Mouse (Mus musculus) small intestine, adult 2 months (tissue): Measurements from ENCODE around the gene Gucy1b2. TPM values are rescaled to one million over a fixed set of nuclear protein-coding genes. Genes with fewer than 3 reads are reported as not detected.

Experiments used
- H3K27ac ChIP-seq: fragments of 200-500 bp; 2 replicates; pipeline ENCODE4 v1.5.1; 2012; ENCODE audit warnings: low read depth, low read length, control low read depth, inconsistent platforms; ENCODE audit not compliant: insufficient read depth
- H3K27me3 ChIP-seq: fragments of 200-500 bp; 2 replicates; pipeline ENCODE4 v1.6.1; 2012; ENCODE audit warnings: mild to moderate bottlenecking, moderate library complexity, low read length, inconsistent platforms; ENCODE audit not compliant: control insufficient read depth, insufficient read depth
- H3K36me3 ChIP-seq: fragments of 200-500 bp; 2 replicates; pipeline ENCODE4 v1.6.1; 2012; ENCODE audit warnings: mild to moderate bottlenecking, low read length, control low read depth, inconsistent platforms; ENCODE audit not compliant: control insufficient read depth, insufficient read depth
- H3K4me1 ChIP-seq: fragments of 200-500 bp; 2 replicates; pipeline ENCODE4 v1.6.1; 2012; ENCODE audit warnings: low read length, inconsistent platforms, mixed read lengths; ENCODE audit not compliant: control insufficient read depth, insufficient read depth, insufficient read length
- H3K4me3 ChIP-seq: fragments of 200-500 bp; 2 replicates; pipeline ENCODE4 v1.5.1; 2012; ENCODE audit warnings: low read depth, mild to moderate bottlenecking, control low read depth, inconsistent platforms, low read length, moderate library complexity
- CTCF ChIP-seq: fragments of 200-500 bp; IDR thresholded peaks from 2 replicates; pipeline ENCODE4 v1.5.1; 2012; ENCODE audit warnings: low read depth, mild to moderate bottlenecking, control low read depth, inconsistent platforms, low read length, moderate library complexity, mixed read lengths; ENCODE audit not compliant: insufficient replicate concordance, insufficient read length; ENCODE audit errors: extremely low read depth
- POLR2A ChIP-seq: fragments of 200-500 bp; IDR thresholded peaks from 2 replicates; pipeline ENCODE4 v1.6.1; 2012; ENCODE audit warnings: low read depth, mild to moderate bottlenecking, control low read depth, inconsistent platforms, low read length, moderate library complexity
- WGBS: fragments of 180-500 bp; shearing (Covaris S2); methylation state at CpG from one replicate; pipeline ENCODE4 v1.1.7; 2018; 5-methylcytosine and 5-hydroxymethylcytosine counted together
- polyA plus RNA-seq: library from polyadenylated mRNA; depleted of rRNA; stranded (reverse); fragments of >200 nt; gene quantifications from 2 replicates; pipeline ENCODE4 v1.2.3, GENCODE M21; 2012; rRNA removed

Gene Gucy1b2
- polyA plus RNA-seq, result not detected in 2 replicates

GRCm38 (mm10) chr14:62456239-62456747 is at the start of gene Gucy1b2:
Gucy1b2 (minus strand) TSS chr14:62456289.
- Histone ChIP-seq H3K36me3 (no peaks in the 10 kb centered on the region), H3K4me3 (no peak within 1 kb of the TSS), H3K4me1 (no peaks in the 10 kb centered on the region), H3K27me3 (0 out of 2 replicates have a peak, but pooled peaks cover 2% of the 10 kb centered on the region), H3K27ac (no peak within 1 kb of the TSS)
- no peak for TF ChIP-seq POLR2A
- no peak for TF ChIP-seq CTCF
- WGBS, result 58% methylated on average over 9 of the region's 9 CpGs

GRCm38 (mm10) chr14:62497391-62497790 is 41.3 kb upstream of the Gucy1b2 start:
- H3K4me1 ChIP-seq, result no peaks in the 10 kb centered on the region
- H3K27me3 ChIP-seq, result no peaks in the 10 kb centered on the region
- no peak overlapping the region for H3K27ac ChIP-seq
- H3K36me3 ChIP-seq, result no peaks in the 10 kb centered on the region
- TF ChIP-seq POLR2A (no peak), CTCF (no peak)
- no peak overlapping the region for H3K4me3 ChIP-seq
- WGBS, result 78% methylated on average over 7 of the region's 7 CpGs

- Histone ChIP-seq H3K27ac (no peak overlapping the region), H3K36me3 (no peaks in the 10 kb centered on the region), H3K4me3 (no peak overlapping the region), H3K27me3 (no peaks in the 10 kb centered on the region), H3K4me1 (no peaks in the 10 kb centered on the region)
- WGBS, result 45% methylated on average over 1 of the region's 1 CpGs
- TF ChIP-seq POLR2A (no peak), CTCF (no peak)
Measured at GRCm38 (mm10) chr14:62496501-62496900, 40.4 kb upstream of the Gucy1b2 start.

GRCm38 (mm10) chr14:62493456-62493855 is 37.4 kb upstream of the Gucy1b2 start:
- H3K27ac ChIP-seq, result no peak overlapping the region
- H3K27me3 ChIP-seq, result no peaks in the 10 kb centered on the region
- 77% methylated on average over 5 of the region's 5 CpGs for WGBS
- TF ChIP-seq POLR2A (no peak), CTCF (no peak)
- H3K36me3 ChIP-seq, result no peaks in the 10 kb centered on the region
- H3K4me3 ChIP-seq, result no peak overlapping the region
- no peaks in the 10 kb centered on the region for H3K4me1 ChIP-seq

GRCm38 (mm10) chr14:62492196-62492850 is 36.2 kb upstream of the Gucy1b2 start:
- Histone ChIP-seq H3K27ac (no peak overlapping the region), H3K36me3 (no peaks in the 10 kb centered on the region), H3K27me3 (no peaks in the 10 kb centered on the region), H3K4me1 (no peaks in the 10 kb centered on the region), H3K4me3 (no peak overlapping the region)
- no peak for TF ChIP-seq POLR2A
- peak; percentile 71; the same call in 1 of the 2 replicates for TF ChIP-seq CTCF
- 21% methylated on average over 16 of the region's 16 CpGs for WGBS

- H3K4me1 ChIP-seq, result no peaks in the 10 kb centered on the region
- TF ChIP-seq CTCF (no peak), POLR2A (no peak)
- H3K27me3 ChIP-seq, result no peaks in the 10 kb centered on the region
- no peaks in the 10 kb centered on the region for H3K36me3 ChIP-seq
- no peak overlapping the region for H3K27ac ChIP-seq
- H3K4me3 ChIP-seq, result no peak overlapping the region
- 83% methylated on average over 7 of the region's 7 CpGs for WGBS
Measured at GRCm38 (mm10) chr14:62488270-62488669, 32.2 kb upstream of the Gucy1b2 start.

- Histone ChIP-seq H3K4me1 (no peaks in the 10 kb centered on the region), H3K36me3 (no peaks in the 10 kb centered on the region), H3K27ac (no peak overlapping the region), H3K27me3 (no peaks in the 10 kb centered on the region), H3K4me3 (no peak overlapping the region)
- no peak for TF ChIP-seq POLR2A
- TF ChIP-seq CTCF, result no peak
- 44% methylated on average over 8 of the region's 8 CpGs for WGBS
Measured at GRCm38 (mm10) chr14:62481381-62481780, 25.3 kb upstream of the Gucy1b2 start.
